Mouse (Mus musculus) heart, adult 11 months (tissue): ENCODE results near the gene Maea.
A peak's percentile ranks its signal among the peaks of the same experiment; 100 is the strongest.
"Not testable (repeated sequence)": the region's sequence is repeated elsewhere in the genome, so short reads cannot be mapped to it uniquely, and the experiment has no call there.

Experiments used
- DNase-seq: peaks from one replicate; pipeline ENCODE4 v3.0.0; 2022

Maea gene

DNA sequence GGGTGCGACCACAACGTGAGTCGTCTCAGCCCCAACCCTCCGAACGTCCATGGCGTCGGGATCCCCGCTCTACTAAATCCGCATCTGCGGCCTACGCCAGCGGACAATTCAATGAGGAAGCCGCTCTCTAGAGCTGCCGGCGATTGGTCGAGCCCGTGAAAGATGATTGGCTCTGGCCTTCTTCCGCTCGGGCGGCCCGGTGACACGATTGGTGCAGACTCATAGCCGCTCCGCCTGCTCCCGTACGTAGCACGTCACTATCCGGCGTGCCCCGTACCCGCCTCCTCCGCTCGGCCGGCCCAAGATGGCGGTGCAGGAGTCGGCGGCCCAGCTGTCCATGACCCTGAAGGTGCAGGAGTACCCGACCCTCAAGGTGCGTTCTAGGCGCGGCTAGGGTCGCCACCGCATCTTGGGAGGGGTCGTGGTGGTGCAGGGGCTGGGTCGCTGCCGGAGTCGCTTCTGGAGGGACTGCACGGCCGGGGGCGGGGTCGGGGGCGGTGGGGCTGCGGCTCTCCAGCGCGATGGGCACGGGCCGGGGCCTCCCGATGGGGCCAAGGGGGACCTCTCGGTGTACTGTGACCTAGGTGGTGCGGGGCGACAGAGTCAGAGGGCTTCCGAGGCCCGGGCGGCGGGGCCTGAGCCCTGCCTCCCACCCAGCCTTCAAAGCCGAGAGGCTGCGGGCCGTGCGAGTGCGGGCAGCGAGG is at the start of gene Maea:
Gene Maea (plus strand): TSS at position 237 of the 704 bp plus-strand sequence.
- peak; percentile 100 for DNase-seq

DNA sequence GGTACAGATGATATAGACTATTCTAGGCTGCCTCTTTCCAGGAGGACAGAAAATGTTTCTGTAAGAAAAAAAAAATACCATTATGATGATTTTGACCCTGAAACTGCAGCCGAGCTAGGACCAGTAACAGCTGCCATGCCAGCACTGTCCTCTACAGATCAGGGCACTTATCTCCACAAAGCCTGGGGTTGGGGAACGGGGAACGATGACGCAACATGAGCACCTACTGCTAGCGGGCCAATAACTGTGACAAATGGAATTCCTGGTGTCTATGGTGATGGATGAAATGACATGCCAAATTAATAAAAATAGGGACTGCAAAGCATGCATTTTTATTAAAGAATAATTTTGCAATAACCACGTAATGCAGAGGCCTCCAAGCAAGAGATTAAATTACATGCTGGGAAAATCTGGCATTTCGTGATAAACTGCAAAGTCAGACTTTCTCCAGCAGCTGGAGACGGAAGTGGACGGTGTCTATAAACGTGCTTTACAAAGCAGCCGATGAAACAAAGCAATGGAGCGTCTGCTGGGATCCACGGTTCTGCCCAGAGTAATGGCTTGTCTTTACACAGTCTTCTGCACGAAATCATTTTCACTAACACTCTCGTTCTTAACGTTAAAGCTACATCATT is 41.4 kb upstream of the Maea start:
- DNase-seq: no peak

GRCm38 (mm10) chr5:33297164-33297563 is 38.1 kb upstream of the Maea start:
- DNase-seq: no peak

DNA sequence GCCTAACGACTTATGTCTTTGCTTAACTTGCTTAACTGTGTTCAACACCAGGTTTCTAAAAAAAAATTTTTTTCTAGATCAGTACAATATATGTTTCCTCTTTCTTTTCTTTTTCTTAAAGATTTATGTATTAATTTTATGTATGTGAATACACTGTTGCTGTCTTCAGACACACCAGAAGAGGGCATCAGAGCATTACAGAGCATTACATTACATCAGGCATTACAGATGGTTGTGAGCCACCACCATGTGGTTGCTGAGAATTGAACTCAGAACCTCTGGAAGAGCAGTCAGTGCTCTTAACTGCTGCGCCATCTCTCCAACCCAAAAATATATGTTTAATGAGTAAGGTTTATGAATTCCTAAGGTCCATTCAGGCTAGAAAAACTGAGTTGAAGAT is 33.5 kb upstream of the Maea start:
- DNase-seq: no peak

GRCm38 (mm10) chr5:33310704-33311462 is 24.4 kb upstream of the Maea start:
- DNase-seq: no peak

DNA sequence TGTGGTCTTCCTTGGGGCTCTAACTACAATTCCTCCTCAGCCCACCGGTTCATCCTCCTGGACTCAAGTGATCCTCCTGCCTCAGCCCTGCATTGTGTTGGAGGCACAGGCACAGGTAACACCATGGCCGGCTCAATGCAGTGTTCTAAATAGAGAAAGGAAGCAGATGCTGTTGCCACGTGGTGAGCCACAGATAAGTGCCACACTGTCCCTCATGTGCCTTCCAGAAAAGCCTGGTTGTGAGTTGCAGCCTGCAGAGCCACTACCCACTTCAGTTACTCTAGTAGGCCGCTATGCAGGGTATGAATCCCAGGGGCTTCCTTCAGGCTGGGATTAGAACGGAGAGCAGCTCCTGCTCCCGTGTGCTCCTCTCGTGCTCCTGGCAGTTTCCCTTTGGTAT is 23.1 kb upstream of the Maea start:
- no peak for DNase-seq

DNA sequence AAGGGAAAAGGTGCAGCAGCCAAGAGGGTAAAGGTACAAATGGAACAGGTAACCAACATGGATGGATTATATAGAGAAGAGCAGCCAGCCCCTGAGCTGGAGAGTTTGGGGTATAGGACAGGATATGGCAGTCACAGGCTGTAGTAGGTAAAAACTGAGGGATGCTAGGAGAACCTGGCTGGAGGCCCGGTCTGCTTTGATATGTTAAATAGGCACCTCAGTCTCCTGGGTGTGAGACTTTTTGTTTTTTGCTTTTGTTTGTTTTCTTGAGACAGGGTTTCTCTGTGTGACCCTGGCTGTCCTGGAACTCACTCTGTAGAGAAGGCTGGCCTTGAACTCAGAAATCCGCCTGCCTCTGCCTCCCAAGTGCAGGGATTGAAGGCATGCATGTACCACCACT is 10.8 kb upstream of the Maea start:
- DNase-seq: peak; percentile 44

DNA sequence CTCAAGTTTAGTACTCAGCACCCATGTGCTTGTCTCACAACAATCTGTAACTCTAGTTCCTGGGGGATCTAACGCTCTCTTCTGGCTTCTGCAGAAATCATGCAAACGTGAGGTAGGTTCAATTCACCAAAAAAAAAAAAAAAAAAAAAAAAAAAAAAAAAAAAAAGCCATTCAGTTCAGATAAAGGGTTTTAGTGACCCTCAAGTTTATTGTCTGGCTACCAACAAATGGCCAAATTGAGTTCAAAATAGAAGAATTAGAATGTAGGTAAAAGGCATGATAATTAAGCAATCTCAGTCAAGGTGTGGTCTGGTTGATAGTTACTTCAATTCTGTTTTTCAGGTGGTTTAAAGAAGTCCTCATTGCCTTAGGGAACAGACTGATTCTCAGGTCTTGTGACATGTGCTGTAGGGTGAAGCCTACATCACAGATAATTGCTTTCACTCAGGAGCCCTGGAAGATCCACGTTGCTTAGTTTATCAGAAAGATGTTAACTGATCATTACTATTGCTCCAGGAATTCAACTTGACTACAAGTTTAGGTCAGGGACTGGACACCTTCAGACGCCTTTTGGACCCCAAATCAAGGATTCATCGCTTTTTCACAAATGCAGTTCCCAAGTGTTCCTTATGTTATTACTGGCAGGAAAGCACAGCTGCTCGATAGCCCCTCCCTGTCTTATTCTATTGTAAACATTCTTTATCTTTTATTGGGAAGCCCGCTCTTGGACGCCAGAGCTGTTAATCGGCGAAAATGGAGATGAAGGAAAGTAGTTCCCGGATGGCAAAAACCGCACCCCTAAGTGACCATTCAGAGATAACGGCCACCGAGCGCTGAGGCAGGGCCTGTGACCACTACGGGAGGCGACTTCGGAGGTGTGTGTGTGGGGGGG is 682 bp upstream of the Maea start:
- DNase-seq: no peak

- DNase-seq: peak; percentile 96
Observed at GRCm38 (mm10) chr5:33335977-33336360, 660 bp downstream of the Maea start.

DNA sequence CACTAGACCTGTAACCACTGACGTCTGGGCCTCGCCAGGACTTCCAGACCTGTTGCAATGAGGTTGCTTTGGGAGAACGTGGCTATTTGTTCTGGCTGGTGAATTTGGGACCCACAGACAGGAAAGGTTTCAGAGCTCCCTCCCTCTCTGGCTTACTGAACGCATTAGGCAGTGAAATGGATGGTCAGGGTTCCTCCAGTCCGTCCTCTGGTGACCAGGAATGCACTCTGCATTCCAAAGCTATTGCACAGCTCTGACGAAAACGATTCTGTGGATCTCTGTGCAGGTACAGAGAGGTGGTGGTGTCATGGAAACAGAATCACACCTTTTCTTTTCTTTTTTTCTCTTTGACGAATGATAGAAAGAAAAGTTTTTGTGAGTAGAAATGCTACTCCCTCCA is 1.9 kb downstream of the Maea start:
- DNase-seq: peak; percentile 86

DNA sequence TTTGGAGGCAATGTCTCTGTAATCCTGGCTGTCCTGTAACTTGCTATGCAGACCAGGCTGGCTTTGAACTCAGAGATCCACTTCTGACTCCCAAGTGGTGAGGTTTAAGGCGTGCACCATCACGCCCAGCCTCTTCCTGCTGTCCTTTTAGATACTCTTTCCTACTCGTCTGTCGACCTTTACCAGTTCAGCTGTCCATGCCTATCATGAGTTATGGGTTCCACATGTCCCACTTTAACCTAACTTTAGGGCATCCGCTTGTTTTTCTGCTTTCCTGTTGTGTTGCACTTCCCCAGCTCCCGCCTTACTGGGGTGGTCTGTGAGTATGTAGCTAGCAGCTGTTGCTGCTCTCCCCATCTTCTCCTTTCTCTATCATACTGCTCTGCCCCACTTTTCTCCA is 5.9 kb downstream of the Maea start:
- peak; percentile 75 for DNase-seq

- DNase-seq: not testable (repeated sequence)
Observed at GRCm38 (mm10) chr5:33342248-33342647, 6.9 kb downstream of the Maea start.

DNA sequence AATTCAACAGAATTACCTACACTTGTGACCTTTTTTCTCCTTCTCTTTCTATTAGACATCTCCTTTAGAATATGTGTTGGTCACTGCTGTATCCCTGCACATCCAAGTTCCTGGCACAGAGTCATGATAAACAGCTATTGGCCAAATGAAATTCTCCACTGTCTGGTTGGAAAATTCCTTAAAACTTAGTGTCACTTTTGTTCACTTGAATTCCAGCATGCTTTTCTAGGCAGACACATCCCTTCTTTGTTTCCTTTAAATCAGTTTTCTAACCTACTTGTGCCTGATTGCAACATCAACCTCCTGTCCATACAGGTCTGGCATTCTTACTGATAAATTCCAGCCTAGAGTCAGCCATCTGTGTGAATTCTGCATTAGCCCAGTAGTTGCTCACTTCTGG is 7.5 kb downstream of the Maea start:
- no peak for DNase-seq

- no peak for DNase-seq
Observed at GRCm38 (mm10) chr5:33343571-33343970, 8.3 kb downstream of the Maea start.

DNA sequence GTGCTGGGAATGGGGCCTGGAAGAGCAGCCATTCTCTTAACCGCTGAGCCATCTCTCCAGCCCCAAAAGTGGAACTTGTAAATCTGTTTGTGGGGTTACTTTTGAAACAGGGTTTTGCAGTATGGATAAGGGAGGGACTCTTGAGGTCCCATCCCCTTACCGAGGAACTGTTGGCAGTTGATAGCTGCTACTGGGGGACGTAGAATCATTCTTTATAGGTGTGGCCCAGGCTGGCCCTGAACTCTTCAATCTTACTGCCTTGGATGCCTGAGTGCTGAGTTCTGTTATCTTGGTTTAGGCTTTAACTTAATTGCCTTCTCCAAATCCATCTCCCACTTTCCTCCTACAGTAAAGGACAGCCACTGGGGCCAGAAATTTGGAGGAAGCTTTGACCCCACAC is 8.8 kb downstream of the Maea start:
- no peak for DNase-seq

DNA sequence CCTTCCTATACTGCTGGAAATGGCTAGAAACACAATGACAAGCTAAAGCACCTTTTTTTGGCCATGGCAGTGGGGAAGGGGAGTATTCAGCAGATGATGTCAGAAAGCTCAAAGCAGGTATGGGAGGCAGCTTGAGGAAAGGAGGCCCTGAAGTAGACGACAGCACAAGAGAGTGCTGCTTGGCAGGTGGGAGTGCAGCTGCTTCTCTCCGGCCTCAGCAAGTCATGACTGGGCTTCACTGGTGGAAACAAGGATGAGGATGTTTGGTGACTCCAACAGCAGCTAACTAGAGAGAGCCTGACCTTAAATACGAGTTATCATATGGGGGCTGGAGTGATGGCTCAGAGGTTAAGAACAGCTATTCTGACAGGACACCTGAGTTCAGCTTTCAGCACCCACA is 12.3 kb downstream of the Maea start:
- DNase-seq: peak; percentile 65

DNA sequence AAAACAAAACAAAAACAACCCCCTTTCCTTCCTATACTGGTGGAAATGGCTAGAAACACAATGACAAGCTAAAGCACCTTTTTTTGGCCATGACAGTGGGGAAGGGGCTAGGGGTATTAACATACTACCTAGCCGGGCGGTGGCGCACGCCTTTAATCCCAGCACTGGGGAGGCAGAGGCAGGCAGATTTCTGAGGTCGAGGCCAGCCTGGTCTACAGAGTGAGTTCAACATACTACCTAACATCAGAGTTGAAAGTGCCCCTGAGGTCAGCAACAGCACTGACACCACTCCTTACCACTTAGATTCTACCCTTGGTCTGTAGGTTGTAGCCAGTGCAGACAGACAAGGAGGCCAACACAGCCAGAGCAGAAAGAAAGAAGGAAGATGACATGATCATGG is 13.9 kb downstream of the Maea start:
- peak; percentile 62 for DNase-seq

DNA sequence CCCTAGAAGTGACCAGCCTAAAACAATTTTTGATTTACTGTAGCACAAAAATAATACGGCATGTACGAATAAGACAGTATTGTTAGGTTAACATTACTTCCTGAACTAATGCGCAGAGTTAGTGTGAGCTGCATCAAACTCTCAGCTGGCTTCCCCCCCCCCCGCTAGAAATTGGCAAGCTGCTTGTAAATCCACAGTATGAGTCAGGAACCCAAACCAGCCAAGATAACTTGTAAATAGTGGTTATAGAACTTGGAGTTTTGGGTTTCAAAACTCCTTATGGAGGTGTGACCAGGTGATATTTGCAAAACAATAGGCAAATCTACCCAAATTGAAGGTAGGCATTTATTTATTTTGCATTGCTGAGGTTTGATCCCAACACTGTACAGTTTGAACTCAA is 14.4 kb downstream of the Maea start:
- no peak for DNase-seq

DNA sequence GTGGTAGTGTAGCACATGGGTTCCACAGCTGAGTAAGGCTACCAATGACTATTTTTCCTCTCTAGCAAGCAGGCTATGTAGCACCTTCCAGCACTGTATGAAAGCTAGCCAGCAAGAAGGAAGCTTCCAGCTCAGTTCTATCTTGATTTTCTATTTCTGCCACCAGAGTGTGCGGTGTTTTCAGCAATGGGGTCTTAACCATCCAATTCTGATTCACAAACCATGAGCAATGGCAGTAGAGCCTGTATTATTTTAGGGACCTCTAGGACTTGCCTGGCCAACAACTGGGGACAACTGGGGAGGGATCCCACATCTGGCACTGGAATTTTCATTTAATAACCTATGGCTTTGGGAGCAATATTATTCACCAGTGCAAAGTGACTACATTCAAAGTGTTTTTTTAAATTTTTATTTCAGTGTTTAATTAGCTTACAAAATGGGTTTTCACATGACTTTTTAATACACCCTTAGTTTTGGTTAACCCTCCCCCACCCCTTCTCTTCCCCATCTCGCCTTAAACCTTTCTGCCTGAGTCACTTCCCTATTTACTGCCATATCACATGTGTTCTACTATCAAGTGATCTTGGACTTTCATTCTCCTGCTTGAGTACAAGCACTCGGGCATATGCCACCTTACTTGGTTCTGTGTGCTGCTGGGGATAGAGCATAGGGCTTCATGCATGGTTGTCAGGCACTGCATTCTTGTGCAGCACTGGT is 16.4 kb downstream of the Maea start:
- DNase-seq: peak; percentile 54

DNA sequence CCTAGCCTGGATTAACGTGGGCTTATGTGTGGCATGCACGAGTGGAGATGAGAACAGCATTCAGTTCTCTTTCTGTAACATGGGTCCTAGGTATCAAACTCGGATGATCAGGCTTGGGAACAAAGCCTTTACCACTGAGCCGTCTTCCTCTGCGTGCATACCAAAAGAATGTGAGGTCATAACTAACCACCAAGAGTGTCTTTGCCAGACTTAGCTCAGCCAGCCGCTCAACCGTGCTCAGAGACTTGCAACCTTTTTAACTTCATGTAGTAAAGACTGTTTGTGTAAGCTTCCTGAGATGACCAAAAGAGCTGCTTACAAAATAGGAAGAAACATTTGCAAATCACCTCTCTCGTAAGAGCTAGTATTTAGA is 16.9 kb downstream of the Maea start:
- DNase-seq: no peak

- DNase-seq: no peak
Observed at GRCm38 (mm10) chr5:33353011-33353410, 17.7 kb downstream of the Maea start.

DNA sequence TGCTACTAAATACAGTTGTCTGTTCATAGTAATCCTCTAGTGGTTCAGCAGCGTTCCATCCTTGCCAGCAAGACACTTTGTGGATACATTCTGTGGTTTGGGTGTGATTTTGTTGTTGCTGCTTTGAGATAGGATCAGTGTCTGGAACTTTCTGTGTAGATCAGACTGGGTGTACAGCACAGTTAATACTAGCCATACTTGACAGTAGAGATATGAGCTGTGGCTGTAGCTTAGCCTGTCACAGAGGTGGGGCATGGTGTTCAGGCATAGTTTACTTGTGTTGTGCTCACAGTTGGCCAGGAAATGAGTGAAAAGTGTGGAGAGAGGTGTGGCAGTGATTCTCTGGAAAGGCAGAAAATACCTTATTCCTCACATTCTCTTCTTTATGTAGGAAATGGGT is 22.2 kb downstream of the Maea start:
- DNase-seq: no peak
